Mouse (Mus musculus): ENCODE measurements around the gene Ppp3ca. TPM values are rescaled to one million over a fixed set of nuclear protein-coding genes. Genes with fewer than 3 reads are reported as not detected.
A peak's percentile ranks its signal among the peaks of the same experiment; 100 is the strongest.

The Ppp3ca gene
- polyA plus RNA-seq, 1 experiment from 2014 or later = 92.2 TPM

DNA sequence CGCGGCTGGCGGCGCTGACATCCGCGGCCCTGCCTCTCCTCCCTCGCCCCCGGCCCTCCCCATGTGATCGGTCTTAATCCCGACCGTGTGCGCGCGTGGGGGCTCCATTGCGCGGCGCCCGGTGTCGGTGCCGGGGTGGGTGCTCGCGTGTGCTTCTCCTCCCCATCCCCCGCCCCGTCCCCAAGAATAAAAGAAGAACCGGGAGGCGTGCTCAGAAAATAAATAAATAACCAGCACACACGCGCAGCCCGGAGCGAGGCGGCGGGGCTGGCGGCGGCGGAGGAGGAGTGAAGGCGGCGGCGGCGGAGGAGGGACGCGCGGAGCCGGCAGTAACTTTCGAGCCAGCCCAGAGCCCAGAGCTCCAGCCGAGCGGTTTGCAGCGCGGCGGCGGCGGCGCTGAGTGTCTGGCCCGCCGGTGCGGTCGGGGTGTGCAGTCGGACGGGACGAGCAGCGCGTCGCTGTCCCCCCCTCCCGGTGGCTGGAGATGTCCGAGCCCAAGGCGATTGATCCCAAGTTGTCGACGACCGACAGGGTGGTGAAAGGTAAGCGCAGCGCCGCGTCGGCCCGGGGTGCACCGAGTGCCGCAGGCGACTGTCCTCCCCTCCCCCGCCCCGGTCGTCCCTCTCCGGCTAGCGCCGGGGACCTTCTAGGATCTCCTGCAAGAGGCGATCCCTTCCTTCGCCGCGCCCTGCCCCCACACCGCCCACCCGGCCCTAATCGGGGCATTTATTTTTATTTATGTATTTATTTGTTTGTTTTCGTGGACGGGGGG is 622 bp downstream of the Ppp3ca start:
- ChIA-PET CTCF (interaction anchor here (0.7 to 2.3 kb wide), 3 partner anchors 12 to 747 kb away, joined by 3 to 9 read pairs (median 3); no protein-coding TSS in a partner anchor), POLR2A (interaction anchor here (0.7 to 1.3 kb wide), 3 partner anchors 37 to 596 kb away, joined by 3 read pairs; no protein-coding TSS in a partner anchor)
- peak; percentile 34 for ATAC-seq
- H3K27me3 ChIP-seq = no peaks in the 10 kb centered on the region
- TF ChIP-seq CTCF (IDR thresholded peaks at IDR 0.05) = no peak
- in situ Hi-C loops (cut with MboI; ENCODE audit: low pct_unique_long_range_greater_than_20kb) = loop anchor here (5.0 to 25.0 kb wide), 8 partner anchors 204 to 1082 kb away; no protein-coding TSS in a partner anchor
- no peak for DNase-seq (ENCODE audit: low read depth, low spot score)

DNA sequence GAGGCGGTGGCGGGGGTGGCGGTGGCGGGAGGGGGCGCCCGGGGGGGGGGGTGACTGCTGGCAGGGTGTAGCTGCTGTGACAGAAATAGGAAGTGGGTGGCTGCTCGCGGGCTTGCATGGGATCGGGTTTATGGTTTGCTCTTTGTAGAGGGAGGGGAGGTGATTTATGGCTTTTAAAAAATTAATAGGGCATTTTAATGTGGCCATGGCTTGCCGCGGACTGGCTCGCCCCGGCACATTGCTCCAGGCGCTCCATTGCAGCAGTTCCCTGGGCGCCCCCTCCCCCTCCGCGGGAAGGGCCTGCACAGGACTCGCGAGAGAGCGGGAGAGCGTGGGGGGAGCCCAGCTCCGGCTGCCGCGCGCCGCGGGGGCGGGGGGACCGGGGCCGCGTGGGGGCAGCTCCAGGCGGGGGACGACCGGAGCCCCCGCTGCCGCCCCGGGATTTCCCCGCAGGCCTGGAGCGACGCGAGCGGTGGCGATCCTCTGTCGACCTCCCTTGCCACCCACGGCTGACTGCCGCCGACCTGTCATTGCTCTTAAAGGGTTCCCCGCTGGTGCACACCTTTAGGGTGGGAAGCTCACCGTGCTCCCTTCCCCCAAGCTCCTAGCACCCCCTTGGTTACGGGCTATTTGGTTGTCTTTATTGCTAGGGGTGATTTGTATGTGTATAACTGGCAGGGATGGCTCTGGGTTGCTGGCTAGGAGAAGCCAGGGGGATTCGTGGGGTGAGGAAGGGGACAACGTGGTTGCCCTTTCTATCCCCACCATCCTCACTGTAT is 1.4 kb downstream of the Ppp3ca start:
- peak; percentile 13 for ATAC-seq
- TF ChIP-seq CTCF (IDR thresholded peaks at IDR 0.05) = no peak
- DNase-seq (ENCODE audit: low read depth, low spot score) = no peak
- in situ Hi-C loops (cut with MboI; ENCODE audit: low pct_unique_long_range_greater_than_20kb) = loop anchor here (5.0 to 25.0 kb wide), 8 partner anchors 203 to 1081 kb away; no protein-coding TSS in a partner anchor
- no peaks in the 10 kb centered on the region for H3K27me3 ChIP-seq
- ChIA-PET POLR2A (interaction anchor here (1.1 to 1.3 kb wide), 2 partner anchors 186 to 595 kb away, joined by 3 read pairs; no protein-coding TSS in a partner anchor), CTCF (interaction anchor here (0.9 to 1.7 kb wide), 4 partner anchors 10 to 479 kb away, joined by 3 to 5 read pairs (median 3); no protein-coding TSS in a partner anchor)

DNA sequence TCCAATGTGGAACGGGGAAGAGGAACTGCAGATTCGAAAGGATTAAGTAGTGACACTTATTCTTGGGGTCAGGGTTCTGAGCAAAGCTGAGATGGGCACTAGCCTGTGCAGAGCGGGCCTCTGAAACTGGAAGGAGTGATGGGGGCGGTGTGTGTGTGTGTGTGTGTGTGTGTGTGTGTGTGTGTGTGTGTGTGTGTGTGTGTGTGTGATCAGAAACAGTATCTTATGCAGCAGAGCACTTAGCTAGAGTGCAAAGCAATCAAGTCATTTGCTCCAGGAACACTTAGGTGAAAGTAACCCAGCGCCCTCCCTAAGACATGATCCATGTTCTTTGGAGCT is 2.0 kb downstream of the Ppp3ca start:
- TF ChIP-seq CTCF (IDR thresholded peaks at IDR 0.05) = no peak
- POLR2A ChIA-PET = interaction anchor here (0.6 to 0.7 kb wide), 2 partner anchors 10 to 342 kb away, joined by 3 to 5 read pairs; no protein-coding TSS in a partner anchor
- in situ Hi-C loops (cut with MboI; ENCODE audit: low pct_unique_long_range_greater_than_20kb) = loop anchor here (5.0 to 25.0 kb wide), 8 partner anchors 203 to 1080 kb away; no protein-coding TSS in a partner anchor
- CTCF ChIA-PET = interaction anchor here (0.9 to 1.7 kb wide), 4 partner anchors 9 to 479 kb away, joined by 3 to 5 read pairs (median 3); no protein-coding TSS in a partner anchor
- ATAC-seq (no peak), DNase-seq (ENCODE audit: low read depth, low spot score) (no peak)
- no peaks in the 10 kb centered on the region for H3K27me3 ChIP-seq

DNA sequence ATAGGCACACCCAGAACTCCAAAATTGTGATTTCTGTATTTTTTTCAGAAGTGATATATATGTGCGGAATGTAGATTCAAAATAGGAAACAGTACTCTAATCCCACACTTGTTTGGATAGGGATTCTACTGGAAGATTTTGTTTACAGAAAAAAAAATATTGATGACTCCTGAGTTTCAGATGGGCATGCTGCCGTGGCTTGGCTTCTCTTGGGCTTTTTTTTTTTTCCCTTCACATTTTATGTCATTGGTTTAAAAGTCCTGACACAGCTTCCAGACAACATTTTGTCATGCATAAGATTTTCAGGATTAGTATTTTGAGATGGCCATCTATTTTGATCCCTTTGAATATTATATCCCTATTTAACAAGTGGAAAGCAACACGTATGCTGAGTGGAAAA is 2.9 kb downstream of the Ppp3ca start:
- POLR2A ChIA-PET = interaction anchor here (1.1 kb wide), 1 partner anchor 14 kb away, joined by 3 read pairs; no protein-coding TSS in a partner anchor
- H3K27me3 ChIP-seq = no peaks in the 10 kb centered on the region
- DNase-seq (ENCODE audit: low read depth, low spot score) (no peak), ATAC-seq (no peak)
- no peak for TF ChIP-seq CTCF (IDR thresholded peaks at IDR 0.05)
- in situ Hi-C loops (cut with MboI; ENCODE audit: low pct_unique_long_range_greater_than_20kb) = loop anchor here (5.0 to 25.0 kb wide), 8 partner anchors 202 to 1079 kb away; no protein-coding TSS in a partner anchor
- CTCF ChIA-PET = interaction anchor here (0.7 to 2.1 kb wide), 4 partner anchors 13 to 237 kb away, joined by 3 to 5 read pairs (median 3); no protein-coding TSS in a partner anchor

DNA sequence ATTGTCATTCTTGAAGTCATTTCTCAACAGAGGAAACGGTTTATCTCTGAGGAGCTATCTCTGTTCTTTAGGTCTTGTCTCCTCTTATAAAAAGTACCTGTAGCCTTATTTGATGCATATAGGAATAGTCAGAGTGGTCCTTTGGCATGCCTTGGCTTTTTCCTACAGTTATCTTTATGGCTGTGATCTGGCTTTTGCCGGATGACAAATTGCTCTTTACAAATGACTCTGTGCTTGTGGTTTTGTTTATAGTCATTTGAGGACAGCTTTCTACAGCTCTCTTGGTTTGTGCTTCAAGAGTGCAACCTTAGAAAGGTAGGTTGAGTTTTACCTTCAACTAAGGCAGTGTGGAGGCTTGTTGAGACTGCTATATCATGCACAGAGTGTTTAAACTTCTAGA is 3.4 kb downstream of the Ppp3ca start:
- H3K27me3 ChIP-seq = no peaks in the 10 kb centered on the region
- ChIA-PET CTCF (interaction anchor here (0.7 to 2.1 kb wide), 5 partner anchors 13 to 237 kb away, joined by 3 to 5 read pairs (median 3); no protein-coding TSS in a partner anchor), POLR2A (interaction anchor here (1.1 kb wide), 1 partner anchor 13 kb away, joined by 3 read pairs; no protein-coding TSS in a partner anchor)
- ATAC-seq (no peak), DNase-seq (ENCODE audit: low read depth, low spot score) (no peak)
- in situ Hi-C loops (cut with MboI; ENCODE audit: low pct_unique_long_range_greater_than_20kb) = loop anchor here (5.0 to 25.0 kb wide), 8 partner anchors 201 to 1079 kb away; no protein-coding TSS in a partner anchor
- no peak for TF ChIP-seq CTCF (IDR thresholded peaks at IDR 0.05)

DNA sequence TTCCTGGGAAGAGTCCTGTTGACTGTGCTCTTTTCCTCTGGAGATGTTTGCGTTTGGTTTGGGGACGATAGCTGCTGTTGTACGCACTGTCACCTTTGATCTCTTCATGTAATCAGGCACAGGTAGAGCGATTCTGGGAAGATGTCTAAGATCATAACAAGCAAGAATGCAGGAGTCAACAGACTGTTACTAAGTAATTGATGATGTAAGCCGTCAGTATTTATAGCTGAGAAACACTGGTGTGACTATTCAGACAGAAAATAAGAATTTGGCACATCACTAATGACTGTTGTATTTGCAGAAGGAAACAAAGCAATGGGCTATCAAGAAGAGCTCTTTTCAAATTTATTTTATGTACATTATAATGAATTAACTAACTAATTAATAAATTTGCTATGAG is 4.6 kb downstream of the Ppp3ca start:
- no peak for DNase-seq (ENCODE audit: low read depth, low spot score)
- in situ Hi-C loops (cut with MboI; ENCODE audit: low pct_unique_long_range_greater_than_20kb) = loop anchor here (5.0 to 25.0 kb wide), 8 partner anchors 200 to 1078 kb away; no protein-coding TSS in a partner anchor
- no peak for ATAC-seq
- no peak for TF ChIP-seq CTCF (IDR thresholded peaks at IDR 0.05)
- ChIA-PET CTCF (interaction anchor here (1.0 to 2.1 kb wide), 4 partner anchors 16 to 209 kb away, joined by 3 to 5 read pairs (median 4); no protein-coding TSS in a partner anchor), POLR2A (no interaction called here)
- no peaks in the 10 kb centered on the region for H3K27me3 ChIP-seq

DNA sequence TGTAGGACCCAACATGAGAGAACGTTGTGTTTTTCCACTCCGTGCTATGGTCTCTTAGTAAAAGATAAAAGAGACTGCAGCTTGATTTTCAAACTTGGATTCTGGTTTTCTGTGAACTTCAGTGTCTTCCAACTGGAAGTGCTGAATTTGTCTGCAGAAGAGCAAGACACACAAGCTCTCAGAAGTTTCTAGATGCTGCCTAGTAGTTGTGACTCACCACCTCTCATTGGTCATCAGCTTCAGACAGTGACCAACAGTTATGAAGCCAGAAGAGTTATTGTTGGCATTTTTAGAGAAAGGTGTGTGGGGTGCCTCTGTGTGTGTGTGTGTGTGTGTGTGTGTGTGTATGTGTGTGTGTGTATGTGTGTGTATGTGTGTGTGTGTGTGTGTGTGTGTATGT is 7.1 kb downstream of the Ppp3ca start:
- DNase-seq (ENCODE audit: low read depth, low spot score) (no peak), ATAC-seq (peak; percentile 44)
- in situ Hi-C loops (cut with MboI; ENCODE audit: low pct_unique_long_range_greater_than_20kb) = loop anchor here (10.0 kb wide), 3 partner anchors 198 to 878 kb away; no protein-coding TSS in a partner anchor
- H3K27me3 ChIP-seq = no peaks in the 10 kb centered on the region
- POLR2A ChIA-PET = interaction anchor here (0.5 to 0.8 kb wide), 2 partner anchors 32 to 46 kb away, joined by 3 to 4 read pairs; no protein-coding TSS in a partner anchor
- CTCF ChIA-PET = interaction anchor here (0.7 kb wide), 1 partner anchor 9 kb away, joined by 3 read pairs; no protein-coding TSS in a partner anchor
- TF ChIP-seq CTCF (IDR thresholded peaks at IDR 0.05) = no peak

DNA sequence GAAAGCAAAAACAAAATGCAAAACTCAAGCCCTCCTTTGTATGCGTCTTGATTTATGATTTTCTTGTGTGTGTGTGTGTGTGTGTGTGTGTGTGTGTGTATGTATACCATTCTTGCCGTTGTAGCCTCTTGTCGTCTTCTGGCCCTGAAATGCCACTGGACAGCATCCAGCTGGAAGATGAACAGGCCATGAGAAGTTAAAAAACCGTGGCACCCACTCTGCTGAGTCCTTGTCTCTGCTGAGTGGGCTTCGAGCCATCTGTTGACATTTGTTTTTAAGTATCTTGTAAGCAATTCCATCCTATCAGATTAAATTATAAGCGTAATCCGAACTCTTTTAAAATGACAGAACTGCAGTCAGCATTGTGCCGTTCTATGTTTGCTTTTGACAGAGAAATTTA is 8.5 kb downstream of the Ppp3ca start:
- in situ Hi-C loops (cut with MboI; ENCODE audit: low pct_unique_long_range_greater_than_20kb) = loop anchor here (10.0 kb wide), 3 partner anchors 196 to 876 kb away; no protein-coding TSS in a partner anchor

DNA sequence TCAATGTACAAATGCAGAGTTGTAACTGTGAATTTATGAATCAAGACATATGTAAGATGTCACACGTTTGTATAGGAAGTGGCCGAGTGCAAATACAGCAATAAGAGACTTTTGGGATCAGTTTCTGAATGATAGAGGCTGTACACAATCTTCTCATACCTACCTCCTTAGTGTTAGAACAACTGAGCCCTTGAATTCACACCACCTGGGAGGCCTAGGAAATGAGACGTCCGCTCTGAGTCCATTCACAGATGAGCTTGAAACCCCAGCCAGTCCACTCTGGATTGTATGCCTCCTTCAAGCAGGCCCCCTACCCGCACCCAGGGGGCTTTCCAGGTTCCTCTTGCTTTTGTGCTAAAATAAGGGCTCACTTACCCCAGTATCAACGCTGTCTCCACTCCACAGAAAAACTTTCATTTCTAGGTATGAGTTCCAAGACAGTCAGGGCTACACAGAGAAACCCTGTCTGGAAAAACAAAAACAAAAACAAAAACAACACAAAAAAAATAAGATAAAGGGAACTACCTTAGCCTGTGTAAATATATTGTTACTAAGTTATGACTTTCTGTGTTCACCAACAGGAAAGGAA is 10.1 kb downstream of the Ppp3ca start:
- no peak for TF ChIP-seq CTCF (IDR thresholded peaks at IDR 0.05)
- no peak for DNase-seq (ENCODE audit: low read depth, low spot score)
- no peak for ATAC-seq
- in situ Hi-C loops (cut with MboI; ENCODE audit: low pct_unique_long_range_greater_than_20kb) = loop anchor here (10.0 kb wide), 3 partner anchors 195 to 875 kb away; no protein-coding TSS in a partner anchor
- no peaks in the 10 kb centered on the region for H3K27me3 ChIP-seq
- CTCF ChIA-PET = interaction anchor here (1.6 kb wide), 1 partner anchor 29 kb away, joined by 7 read pairs; no protein-coding TSS in a partner anchor
- POLR2A ChIA-PET = no interaction called here

More for the DNA sequence above, 8.5 kb downstream of the Ppp3ca start:
- TF ChIP-seq CTCF (IDR thresholded peaks at IDR 0.05) = no peak
- CTCF ChIA-PET = interaction anchor here (0.6 to 1.1 kb wide), 2 partner anchors 20 to 181 kb away, joined by 3 read pairs; no protein-coding TSS in a partner anchor
- ATAC-seq (no peak), DNase-seq (ENCODE audit: low read depth, low spot score) (no peak)
- no peaks in the 10 kb centered on the region for H3K27me3 ChIP-seq
- POLR2A ChIA-PET = interaction anchor here (0.6 kb wide), 3 partner anchors 30 to 1061 kb away, joined by 3 to 4 read pairs (median 3); no protein-coding TSS in a partner anchor

Measured in Patski (cell line).